Mouse (Mus musculus) embryonic facial prominence, embryonic 11.5 days (tissue): Measurements from ENCODE around the gene Alg13. TPM values are rescaled to one million over a fixed set of nuclear protein-coding genes. Genes with fewer than 3 reads are reported as not detected.

Source experiments
- ATAC-seq: fragments of 200-750 bp; cut with Nextera tagmentation; replicated peaks from 2 replicates; pipeline ENCODE4 v1.8.0; 2017; ENCODE audit warnings: low read depth; ENCODE audit not compliant: insufficient number of reproducible peaks, low FRiP score, low TSS enrichment
- DNase-seq: peaks from one replicate; pipeline ENCODE4 v3.0.0-alpha.2; 2015; ENCODE audit warnings: low spot score
- H3K27ac ChIP-seq: fragments of 300-500 bp; sonication (generic); replicated peaks from 2 replicates; pipeline ENCODE4 v1.5.1; 2014; ENCODE audit warnings: mild to moderate bottlenecking, low read depth, low read length, control low read depth
- H3K27me3 ChIP-seq: fragments of 300-500 bp; sonication (generic); 2 replicates; pipeline ENCODE4 v1.6.1; 2014; ENCODE audit warnings: mild to moderate bottlenecking, low read length, moderate library complexity, mixed read lengths; ENCODE audit not compliant: control insufficient read depth, insufficient read depth
- H3K36me3 ChIP-seq: fragments of 300-500 bp; sonication (generic); replicated peaks from 2 replicates; pipeline ENCODE4 v1.6.1; 2014; ENCODE audit warnings: low read depth, mild to moderate bottlenecking, low read length, moderate library complexity, mixed read lengths; ENCODE audit not compliant: control insufficient read depth, insufficient read depth
- H3K4me1 ChIP-seq: fragments of 300-500 bp; sonication (generic); 2 replicates; pipeline ENCODE4 v1.6.1; 2014; ENCODE audit warnings: low read length, mixed read lengths; ENCODE audit not compliant: control insufficient read depth, insufficient read depth
- H3K4me2 ChIP-seq: fragments of 300-500 bp; sonication (generic); 2 replicates; pipeline ENCODE4 v1.6.1; 2014; ENCODE audit warnings: low read depth, mild to moderate bottlenecking, control low read depth, low read length, moderate library complexity
- H3K4me3 ChIP-seq: fragments of 300-500 bp; sonication (generic); 2 replicates; pipeline ENCODE4 v1.5.1; 2014; ENCODE audit warnings: low read depth, low read length, control low read depth
- H3K9ac ChIP-seq: fragments of 300-500 bp; sonication (generic); replicated peaks from 2 replicates; pipeline ENCODE4 v1.6.1; 2014; ENCODE audit warnings: mild to moderate bottlenecking, control low read depth, low read length
- H3K9me3 ChIP-seq: fragments of 300-500 bp; sonication (generic); replicated peaks from 2 replicates; pipeline ENCODE4 v1.6.1; 2016; ENCODE audit warnings: mild to moderate bottlenecking, low read length, inconsistent platforms, mixed read lengths; ENCODE audit not compliant: control insufficient read depth
- WGBS: fragments of 180-500 bp; shearing (Covaris S2); extraction: QIAGEN DNeasy Blood & Tissue Kit; methylation state at CpG from one replicate; pipeline ENCODE4 v1.1.7; 2014; 5-methylcytosine and 5-hydroxymethylcytosine counted together
- microRNA-seq: library from miRNA; unstranded; fragments of <30 nt; microRNA quantifications from one replicate; pipeline ENCODE4, GENCODE M21; 2016; ENCODE audit warnings: borderline number of aligned reads
- polyA plus RNA-seq: library from polyadenylated mRNA; unstranded; fragments of >200 nt; fragmentation: Nextera tagmentation; extraction: Ambion mirVana; gene quantifications from 2 replicates; pipeline ENCODE4 v1.2.1, GENCODE M21; 2014

Alg13 gene
- polyA plus RNA-seq, 1 experiment from 2014 or later, result 29.4 TPM

DNA sequence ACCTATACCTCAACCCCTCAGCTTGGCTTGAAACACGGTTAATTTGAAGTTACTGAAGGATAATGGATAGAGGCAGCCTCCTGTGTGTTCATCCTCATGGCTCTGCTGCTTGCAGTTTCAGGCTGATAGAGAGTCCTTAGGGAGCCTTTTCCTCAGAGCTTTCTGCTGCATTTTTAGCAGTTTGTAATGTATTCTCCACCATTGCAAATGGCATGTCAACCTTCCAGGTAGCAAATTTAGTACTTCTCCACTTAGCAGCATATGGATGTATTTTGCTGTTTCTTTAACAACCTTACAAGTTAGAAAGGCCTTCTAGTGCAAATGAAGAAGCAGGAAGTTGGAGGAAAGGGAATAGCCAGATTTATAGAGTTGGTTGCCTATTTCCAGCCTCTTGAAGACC is 102.7 kb downstream of the Alg13 start:
- Histone ChIP-seq H3K36me3 (no peaks in the 10 kb centered on the region), H3K4me2 (no peak overlapping the region), H3K27ac (no peak overlapping the region), H3K9me3 (no peaks in the 10 kb centered on the region), H3K27me3 (no peaks in the 10 kb centered on the region), H3K9ac (no peak overlapping the region), H3K4me3 (no peak overlapping the region), H3K4me1 (no peaks in the 10 kb centered on the region)
- ATAC-seq (no peak), DNase-seq (no peak)
- WGBS, result 61% methylated on average over 1 of the region's 1 CpGs

GRCm38 (mm10) chrX:144421091-144421490 is 103.5 kb downstream of the Alg13 start:
- Histone ChIP-seq H3K4me1 (no peaks in the 10 kb centered on the region), H3K4me2 (no peak overlapping the region), H3K27ac (no peak overlapping the region), H3K36me3 (no peaks in the 10 kb centered on the region), H3K27me3 (no peaks in the 10 kb centered on the region), H3K4me3 (no peak overlapping the region), H3K9me3 (no peaks in the 10 kb centered on the region), H3K9ac (no peak overlapping the region)
- no peak for DNase-seq
- WGBS, result 93% methylated on average over 1 of the region's 1 CpGs
- no peak for ATAC-seq

DNA sequence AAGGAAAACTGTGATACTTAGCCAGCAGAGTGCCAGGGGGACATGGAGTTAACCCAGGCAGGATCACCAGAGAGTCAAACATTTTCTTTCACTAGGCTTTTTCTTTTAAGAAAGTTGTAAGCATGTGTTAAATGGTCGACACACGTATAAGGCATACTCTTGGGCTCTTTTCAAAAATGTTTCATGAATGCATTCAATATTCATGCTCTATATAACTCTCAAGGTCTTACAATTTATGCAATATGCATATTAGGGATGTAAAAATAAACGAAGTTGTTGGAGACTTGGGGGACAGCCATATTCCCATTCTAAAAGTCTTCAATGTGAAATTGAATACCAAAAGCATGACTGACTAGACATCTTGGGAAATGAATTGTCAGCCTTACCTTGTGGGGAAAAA is 106.2 kb downstream of the Alg13 start:
- DNase-seq (no peak), ATAC-seq (no peak)
- Histone ChIP-seq H3K36me3 (no peaks in the 10 kb centered on the region), H3K9ac (no peak overlapping the region), H3K4me3 (no peak overlapping the region), H3K27me3 (no peaks in the 10 kb centered on the region), H3K4me2 (no peak overlapping the region), H3K9me3 (no peaks in the 10 kb centered on the region), H3K27ac (no peak overlapping the region), H3K4me1 (no peaks in the 10 kb centered on the region)
- 85% methylated on average over 3 of the region's 3 CpGs for WGBS

Small RNA genes within 50 kb of the gene (microRNA-seq; reads per million reads assigned to microRNA genes)
- not detected for gene Mir680-2

Other genes starting within 250 kb of the Alg13 start
- 0.13 and 0.22 TPM in 2 replicates for gene A730046J19Rik, start 164.1 kb upstream of the Alg13 start, polyA plus RNA-seq
- not detected in 2 replicates for gene Trpc5os, start 138.8 kb downstream of the Alg13 start, polyA plus RNA-seq